Mouse (Mus musculus): ENCODE measurements around the gene Kbtbd4. TPM values are rescaled to one million over a fixed set of nuclear protein-coding genes. Genes with fewer than 3 reads are reported as not detected.

Gene Kbtbd4
- polyA plus RNA-seq, 1 experiment from 2014 or later: 33.0 TPM

DNA sequence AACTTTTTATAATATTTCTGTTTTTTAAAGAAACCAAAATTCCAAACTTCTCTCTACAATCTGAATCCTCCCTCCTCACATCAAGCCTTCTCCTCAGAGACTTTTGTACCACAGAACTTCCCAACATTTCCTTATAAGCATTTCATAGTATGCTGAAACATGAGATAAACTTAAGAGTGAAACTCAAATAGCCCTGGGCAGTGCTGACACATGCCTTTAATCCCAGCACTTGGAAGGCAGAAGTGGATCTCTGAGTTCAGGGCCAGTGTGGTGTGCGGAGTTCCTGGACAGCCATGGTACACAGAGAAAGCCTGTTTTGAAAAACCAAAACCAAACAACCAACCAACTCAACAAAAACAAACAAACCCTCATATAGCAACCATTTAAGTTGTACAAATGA lies 16.6 kb downstream of the Kbtbd4 start:
- DNase-seq (ENCODE audit: low read depth, low spot score) (no peak), ATAC-seq (no peak)
- no peaks in the 10 kb centered on the region for H3K27me3 ChIP-seq
- ChIA-PET POLR2A (no interaction called here), CTCF (interaction anchor here (0.8 kb wide), 1 partner anchor 19 kb away, joined by 3 read pairs; no protein-coding TSS in a partner anchor)
- no peak for TF ChIP-seq CTCF (IDR thresholded peaks at IDR 0.05)
- in situ Hi-C loops (cut with MboI; ENCODE audit: low pct_unique_long_range_greater_than_20kb): no loop called here

DNA sequence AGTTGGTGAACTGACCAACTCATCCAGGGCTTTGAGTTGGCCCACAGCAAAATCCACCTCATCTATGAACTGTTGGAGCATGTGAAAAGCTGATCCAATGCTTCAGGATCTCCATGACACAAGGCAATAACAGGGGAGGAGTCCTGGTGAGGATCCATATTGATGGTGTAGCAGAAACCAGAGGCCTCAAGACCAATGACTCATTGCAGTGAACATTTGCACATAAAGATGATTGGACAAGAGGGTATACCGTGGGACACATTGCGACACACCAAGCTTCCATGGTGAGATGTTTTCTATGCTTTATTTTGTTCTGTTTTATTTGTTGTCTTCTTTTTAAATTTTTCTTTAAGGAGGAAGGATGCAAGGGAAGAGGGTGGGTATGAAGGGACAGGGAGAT lies 18.1 kb downstream of the Kbtbd4 start:
- ATAC-seq: no peak
- ChIA-PET POLR2A (no interaction called here), CTCF (interaction anchor here (1.0 kb wide), 1 partner anchor 20 kb away, joined by 3 read pairs; no protein-coding TSS in a partner anchor)
- H3K27me3 ChIP-seq: no peaks in the 10 kb centered on the region
- TF ChIP-seq CTCF (IDR thresholded peaks at IDR 0.05): no peak
- DNase-seq (ENCODE audit: low read depth, low spot score): no peak
- in situ Hi-C loops (cut with MboI; ENCODE audit: low pct_unique_long_range_greater_than_20kb): no loop called here

GRCm38 (mm10) chr2:90928566-90928965 lies 24.0 kb downstream of the Kbtbd4 start:
- in situ Hi-C loops (cut with MboI; ENCODE audit: low pct_unique_long_range_greater_than_20kb): no loop called here
- no peaks in the 10 kb centered on the region for H3K27me3 ChIP-seq
- no peak for TF ChIP-seq CTCF (IDR thresholded peaks at IDR 0.05)
- DNase-seq (ENCODE audit: low read depth, low spot score): no peak
- no peak for ATAC-seq
- ChIA-PET CTCF (interaction anchor here (0.7 kb wide), 1 partner anchor 11 kb away, joined by 3 read pairs; the partner anchor contains the start of gene Celf1), POLR2A (no interaction called here)

- ATAC-seq: no peak
- no peak for TF ChIP-seq CTCF (IDR thresholded peaks at IDR 0.05)
- H3K27me3 ChIP-seq: no peaks in the 10 kb centered on the region
- no peak for DNase-seq (ENCODE audit: low read depth, low spot score)
- in situ Hi-C loops (cut with MboI; ENCODE audit: low pct_unique_long_range_greater_than_20kb): no loop called here
- CTCF ChIA-PET: interaction anchor here (1.5 kb wide), 1 partner anchor 8 kb away, joined by 4 read pairs; no protein-coding TSS in a partner anchor
- POLR2A ChIA-PET: no interaction called here
Measured at GRCm38 (mm10) chr2:90931829-90932228, 27.3 kb downstream of the Kbtbd4 start.

GRCm38 (mm10) chr2:90932273-90932672 lies 27.7 kb downstream of the Kbtbd4 start:
- POLR2A ChIA-PET: no interaction called here

DNA sequence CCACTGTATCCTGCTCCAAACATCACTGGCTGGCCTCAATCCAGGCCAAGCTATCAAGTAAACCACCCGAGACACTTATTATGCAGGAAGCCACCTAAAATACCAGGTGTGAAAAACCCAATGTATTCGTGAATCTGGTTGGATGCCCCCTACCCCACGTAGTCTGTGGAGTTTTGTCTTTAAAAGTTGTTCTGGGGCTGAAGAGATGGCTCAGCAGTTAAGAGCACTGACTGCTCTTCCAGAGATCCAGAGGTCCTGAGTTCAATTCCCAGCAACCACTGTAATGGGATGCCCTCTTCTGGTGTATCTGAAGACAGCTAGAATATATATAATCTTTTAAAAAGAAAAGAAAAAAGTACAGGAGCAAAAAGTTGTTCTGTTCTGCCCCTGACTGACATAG lies 33.8 kb downstream of the Kbtbd4 start:
- in situ Hi-C loops (cut with MboI; ENCODE audit: low pct_unique_long_range_greater_than_20kb): no loop called here
- DNase-seq (ENCODE audit: low read depth, low spot score) (no peak), ATAC-seq (no peak)
- CTCF ChIA-PET: interaction anchor here (1.3 kb wide), 1 partner anchor 71 kb away, joined by 4 read pairs; no protein-coding TSS in a partner anchor
- no peaks in the 10 kb centered on the region for H3K27me3 ChIP-seq
- POLR2A ChIA-PET: interaction anchor here (0.6 kb wide), 1 partner anchor 91 kb away, joined by 3 read pairs; no protein-coding TSS in a partner anchor
- TF ChIP-seq CTCF (IDR thresholded peaks at IDR 0.05): no peak

More at GRCm38 (mm10) chr2:90932273-90932672, 27.7 kb downstream of the Kbtbd4 start:
- ATAC-seq (no peak), DNase-seq (ENCODE audit: low read depth, low spot score) (no peak)
- CTCF ChIA-PET: no interaction called here
- no peaks in the 10 kb centered on the region for H3K27me3 ChIP-seq
- in situ Hi-C loops (cut with MboI; ENCODE audit: low pct_unique_long_range_greater_than_20kb): no loop called here
- no peak for TF ChIP-seq CTCF (IDR thresholded peaks at IDR 0.05)

DNA sequence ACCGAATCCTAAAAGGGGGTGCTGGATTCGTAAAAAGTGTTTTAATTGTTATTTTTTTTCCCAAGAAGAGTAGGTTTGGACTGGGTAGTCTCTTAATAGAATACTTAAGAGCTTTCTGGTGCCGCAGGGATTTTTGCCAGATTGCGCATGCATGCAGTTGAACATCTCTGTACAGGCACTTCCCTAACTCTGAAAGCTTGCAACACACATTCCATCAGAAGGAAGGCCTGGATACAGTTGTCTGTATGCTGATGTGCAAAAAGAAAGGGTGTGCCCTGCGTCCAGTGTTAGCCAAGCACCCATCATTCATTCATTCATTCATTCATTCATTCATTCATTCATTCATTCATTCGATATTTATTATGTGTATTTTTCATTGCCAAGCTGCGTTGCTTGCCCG lies 35.2 kb downstream of the Kbtbd4 start:
- ChIA-PET POLR2A (no interaction called here), CTCF (interaction anchor here (0.8 to 2.5 kb wide), 9 partner anchors 9 to 74 kb away, joined by 3 to 9 read pairs (median 3); no protein-coding TSS in a partner anchor)
- TF ChIP-seq CTCF (IDR thresholded peaks at IDR 0.05): no peak
- in situ Hi-C loops (cut with MboI; ENCODE audit: low pct_unique_long_range_greater_than_20kb): no loop called here
- ATAC-seq: no peak
- H3K27me3 ChIP-seq: no peaks in the 10 kb centered on the region
- DNase-seq (ENCODE audit: low read depth, low spot score): no peak

DNA sequence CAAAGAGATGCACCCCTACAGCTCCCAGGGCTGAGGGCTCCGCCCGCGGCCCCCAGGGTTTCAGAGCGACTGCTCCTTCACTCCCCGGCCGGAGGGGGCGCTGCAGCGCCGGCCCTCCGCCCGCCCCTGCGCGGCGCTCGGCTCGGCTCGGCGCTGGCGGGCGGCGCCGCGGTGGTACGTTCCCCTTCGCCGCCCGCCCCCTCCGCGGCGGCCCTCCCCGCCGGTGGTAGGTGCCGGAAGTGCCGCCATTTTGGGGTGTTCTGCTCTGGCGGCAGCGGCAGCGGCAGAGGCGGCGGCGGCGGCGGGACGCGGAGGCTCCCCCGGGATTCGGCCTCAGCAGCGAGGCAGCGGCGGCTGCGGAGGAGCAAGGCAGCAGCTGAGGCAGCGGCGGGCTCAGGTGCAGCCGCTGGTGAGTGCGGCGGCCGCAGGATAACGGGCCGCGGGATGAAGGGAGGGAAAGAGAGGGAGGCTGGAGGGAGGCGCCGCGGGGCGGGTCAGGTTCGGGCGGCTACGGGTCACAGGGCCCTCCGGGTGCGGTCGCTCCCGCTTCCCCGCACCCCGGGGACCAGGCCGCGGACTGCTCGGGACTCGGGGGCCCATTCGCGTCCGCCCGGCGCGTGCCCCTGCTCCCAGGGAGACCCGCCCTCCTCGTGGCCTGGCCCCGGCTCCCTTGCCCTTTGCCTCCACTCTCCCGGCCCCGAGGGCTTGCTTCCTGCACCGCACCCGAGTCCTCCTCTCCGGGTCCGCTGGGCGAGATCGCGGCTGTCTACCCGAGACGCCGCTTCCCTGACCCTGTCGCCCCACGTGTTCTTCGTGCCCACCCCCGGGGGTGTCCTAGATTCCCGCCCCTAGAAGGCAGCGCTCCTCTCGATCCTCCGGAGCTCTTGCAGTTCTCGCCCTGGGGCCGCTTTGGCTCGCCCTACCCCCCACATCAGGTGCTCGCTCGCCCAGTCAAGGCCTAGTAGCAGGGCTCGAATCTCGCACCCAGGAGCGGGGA lies 36.0 kb downstream of the Kbtbd4 start, which contains the start of gene Celf1:
Celf1 (plus strand) TSS at position 150 of the 997 bp plus-strand sequence.
- peak; percentile 94 for TF ChIP-seq CTCF (IDR thresholded peaks at IDR 0.05)
- CTCF ChIA-PET: interaction anchor here (0.8 to 2.5 kb wide), 9 partner anchors 9 to 75 kb away, joined by 3 to 9 read pairs (median 3); no protein-coding TSS in a partner anchor
- DNase-seq (ENCODE audit: low read depth, low spot score) (no peak), ATAC-seq (peak; percentile 88)
- no peaks in the 10 kb centered on the region for H3K27me3 ChIP-seq
- in situ Hi-C loops (cut with MboI; ENCODE audit: low pct_unique_long_range_greater_than_20kb): no loop called here
- POLR2A ChIA-PET: interaction anchor here (0.6 kb wide), 1 partner anchor 81 kb away, joined by 3 read pairs; no protein-coding TSS in a partner anchor

- no peak for ATAC-seq
- no peak for DNase-seq (ENCODE audit: low read depth, low spot score)
- CTCF ChIA-PET: interaction anchor here (1.4 kb wide), 1 partner anchor 8 kb away, joined by 5 read pairs; no protein-coding TSS in a partner anchor
- no peaks in the 10 kb centered on the region for H3K27me3 ChIP-seq
- no peak for TF ChIP-seq CTCF (IDR thresholded peaks at IDR 0.05)
- POLR2A ChIA-PET: interaction anchor here (0.7 kb wide), 1 partner anchor 17 kb away, joined by 3 read pairs; no protein-coding TSS in a partner anchor
- in situ Hi-C loops (cut with MboI; ENCODE audit: low pct_unique_long_range_greater_than_20kb): no loop called here
Measured at GRCm38 (mm10) chr2:90941744-90942143, 37.2 kb downstream of the Kbtbd4 start.

- ATAC-seq: no peak
Measured at GRCm38 (mm10) chr2:90950149-90950548, 45.6 kb downstream of the Kbtbd4 start.

More at GRCm38 (mm10) chr2:90950149-90950548, 45.6 kb downstream of the Kbtbd4 start:
- ChIA-PET CTCF (interaction anchor here (1.0 to 1.7 kb wide), 3 partner anchors 9 to 83 kb away, joined by 4 to 6 read pairs (median 5); no protein-coding TSS in a partner anchor), POLR2A (no interaction called here)
- no peak for DNase-seq (ENCODE audit: low read depth, low spot score)
- in situ Hi-C loops (cut with MboI; ENCODE audit: low pct_unique_long_range_greater_than_20kb): no loop called here
- TF ChIP-seq CTCF (IDR thresholded peaks at IDR 0.05): no peak
- no peaks in the 10 kb centered on the region for H3K27me3 ChIP-seq
